Mouse (Mus musculus) ES-Bruce4 (cell line): ENCODE measurements around the gene Plb1.

Source experiments
- CTCF ChIP-seq: IDR thresholded peaks from one replicate; pipeline ENCODE4 v1.8.1; 2011; ENCODE audit warnings: low read depth, low read length
- POLR2A ChIP-seq: IDR thresholded peaks from one replicate; pipeline ENCODE4 v1.8.1; 2011; ENCODE audit warnings: low read length; ENCODE audit not compliant: insufficient read depth

DNA sequence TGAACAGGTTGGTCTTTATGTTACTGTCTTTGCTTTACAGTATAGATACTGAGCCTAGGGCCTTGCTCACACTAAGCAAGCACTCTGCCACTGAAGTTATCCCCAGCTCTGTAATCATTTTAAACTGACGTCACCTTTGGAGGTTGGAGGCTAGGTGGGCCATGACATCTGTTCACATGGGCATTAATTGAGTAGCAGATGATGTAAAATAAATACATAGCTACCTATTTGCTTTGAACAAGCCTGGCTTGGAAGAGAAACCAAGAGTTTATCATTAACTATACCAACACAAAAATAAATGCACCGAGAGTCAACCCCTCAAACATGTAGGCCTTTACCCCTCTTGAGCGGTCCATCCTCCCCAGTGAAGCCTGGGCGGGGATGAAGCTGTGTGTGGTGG, 76.1 kb downstream of the Plb1 start:
- no peak for TF ChIP-seq CTCF
- no peak for TF ChIP-seq POLR2A
